Mouse (Mus musculus) right cerebral cortex, adult 18-20 months (tissue): ENCODE measurements around the gene Gdf7.

Experiments
- DNase-seq: peaks from one replicate; pipeline ENCODE4 v3.0.0; 2022; ENCODE audit warnings: mixed read lengths

Gdf7 gene

DNA sequence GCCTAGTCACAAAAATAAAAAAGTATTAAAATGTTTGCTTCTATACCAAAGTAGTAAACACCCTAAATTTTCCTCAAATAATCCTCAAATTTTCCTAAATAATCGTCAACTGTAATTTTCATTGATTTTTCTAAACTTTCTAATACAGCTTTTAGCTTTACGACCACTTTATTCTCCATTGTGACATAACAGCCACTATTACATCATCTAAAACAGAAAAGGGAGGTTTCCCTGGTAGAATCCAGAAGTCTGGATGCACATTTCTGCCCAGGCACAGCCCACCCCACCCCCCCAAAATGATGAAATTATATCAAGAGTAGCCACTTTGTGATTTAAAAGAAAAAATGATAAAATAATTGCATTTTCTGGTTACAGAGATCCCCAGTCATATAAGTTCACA is 5.6 kb downstream of the Gdf7 start:
- no peak for DNase-seq

DNA sequence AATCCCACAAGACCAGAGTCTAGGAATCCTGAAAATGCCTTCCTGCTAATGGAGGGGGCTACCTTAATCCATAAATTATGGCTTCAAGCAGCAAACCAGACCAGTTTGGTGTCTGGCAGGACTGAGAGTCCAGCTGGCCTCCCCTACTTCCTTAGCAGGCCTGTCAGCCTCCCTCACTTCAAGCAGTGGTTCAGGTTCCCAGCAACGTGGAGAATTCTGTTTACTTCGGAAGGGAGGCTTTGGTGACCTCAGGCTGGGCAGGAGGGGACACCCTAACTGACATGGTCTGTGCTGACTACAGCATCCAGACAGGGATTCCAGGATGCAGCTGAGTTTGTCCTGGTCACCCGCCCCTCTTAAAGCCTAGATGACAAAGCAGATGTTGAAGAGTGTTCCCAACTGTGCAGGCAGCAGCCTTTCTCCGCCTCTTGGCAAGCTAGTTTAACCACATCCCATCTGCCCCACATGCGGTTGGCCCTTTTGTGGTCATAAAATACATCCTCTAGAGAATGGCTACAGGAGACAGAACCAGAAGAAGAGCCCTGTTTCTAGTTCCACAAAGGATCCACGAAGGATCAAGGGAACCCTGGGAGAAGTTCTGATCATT is 6.3 kb downstream of the Gdf7 start:
- no peak for DNase-seq

DNA sequence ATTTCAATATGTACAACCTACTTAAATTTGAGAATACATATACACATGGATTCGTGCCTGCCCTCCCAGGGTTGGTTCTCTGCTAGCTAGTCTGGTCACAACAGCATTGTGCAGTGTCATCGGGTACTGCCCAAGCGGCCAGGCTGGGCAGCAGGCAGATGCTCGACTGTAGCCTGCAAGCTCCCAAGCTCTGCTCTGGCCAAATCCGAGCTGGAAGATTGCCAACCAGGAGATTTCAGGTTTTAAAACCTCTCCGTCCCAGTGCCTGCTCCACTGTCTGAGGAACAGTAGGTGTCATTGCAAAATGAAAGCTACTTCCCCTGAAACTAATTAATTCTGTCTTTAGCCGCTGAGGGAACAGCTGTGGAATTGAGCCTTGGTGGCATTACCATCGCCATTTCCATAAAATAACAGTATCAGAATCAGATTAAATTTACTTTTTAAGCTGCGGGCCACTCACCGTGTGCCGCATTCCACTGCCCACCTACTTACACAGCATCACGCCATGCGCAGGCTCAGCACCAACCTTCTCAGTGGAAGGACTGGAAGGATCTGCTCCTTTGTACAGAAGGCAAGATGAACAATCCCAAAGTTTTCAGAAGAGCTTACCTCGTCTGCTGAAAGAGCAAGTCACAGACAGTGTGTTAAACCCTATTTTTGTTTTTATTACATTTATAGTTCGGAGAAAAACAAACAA is 10.4 kb downstream of the Gdf7 start:
- peak; percentile 32 for DNase-seq

DNA sequence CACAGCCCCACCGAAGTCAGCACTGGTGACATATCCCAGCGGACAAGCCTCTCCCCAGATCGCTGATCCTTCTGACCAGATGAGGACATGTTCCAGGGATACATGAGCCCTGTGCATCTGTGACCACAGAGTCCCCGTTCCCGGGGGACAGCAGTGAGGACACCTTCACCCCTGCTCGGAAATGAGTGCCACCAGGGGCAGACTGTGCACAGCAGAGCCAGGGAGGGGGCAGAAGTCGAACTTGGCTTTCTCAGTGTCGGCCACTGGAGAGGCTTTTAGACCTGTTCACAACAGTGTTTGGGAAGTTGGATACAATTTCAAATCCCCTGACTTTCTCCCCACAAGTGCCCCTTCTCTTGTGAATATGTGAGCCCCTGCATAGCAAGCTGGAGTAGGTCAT is 12.3 kb downstream of the Gdf7 start:
- no peak for DNase-seq

DNA sequence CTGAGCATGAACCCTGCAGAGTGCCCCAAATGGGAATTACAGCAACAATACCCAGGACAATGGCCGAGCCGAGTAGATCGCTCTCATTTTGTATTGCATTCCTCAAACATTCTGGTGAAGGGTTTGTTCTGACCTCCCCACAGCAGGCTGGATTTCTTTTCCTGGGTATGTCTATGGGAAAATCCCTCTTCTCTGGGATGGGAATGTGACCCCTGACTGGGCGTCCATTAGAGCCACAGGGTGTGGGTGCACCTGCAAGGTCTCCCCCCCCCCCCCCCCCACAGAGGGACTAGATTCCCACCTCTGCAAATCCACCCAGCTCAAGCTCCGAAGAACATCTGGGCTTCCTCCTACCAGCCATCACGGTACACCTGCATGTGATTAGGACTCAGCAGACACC is 12.7 kb downstream of the Gdf7 start:
- no peak for DNase-seq

DNA sequence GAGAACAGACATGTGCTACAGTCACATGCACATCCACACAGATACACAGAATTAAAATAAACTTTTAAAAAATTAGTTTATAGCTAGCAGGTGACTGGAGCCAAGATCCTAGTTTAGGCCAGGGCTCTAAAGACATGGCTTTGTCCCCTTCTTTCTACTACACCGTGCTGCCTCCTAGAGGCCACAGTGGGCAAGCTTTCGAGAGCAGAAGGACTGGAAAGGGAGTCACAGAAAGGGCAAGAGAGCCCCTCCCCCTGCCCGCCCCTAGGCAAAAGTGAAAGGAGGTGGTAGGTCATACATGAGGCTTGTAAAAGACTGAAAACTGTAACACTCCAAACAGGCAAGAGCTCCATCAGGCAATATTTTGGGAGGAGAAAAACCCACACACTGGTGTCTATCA is 13.8 kb downstream of the Gdf7 start:
- no peak for DNase-seq

DNA sequence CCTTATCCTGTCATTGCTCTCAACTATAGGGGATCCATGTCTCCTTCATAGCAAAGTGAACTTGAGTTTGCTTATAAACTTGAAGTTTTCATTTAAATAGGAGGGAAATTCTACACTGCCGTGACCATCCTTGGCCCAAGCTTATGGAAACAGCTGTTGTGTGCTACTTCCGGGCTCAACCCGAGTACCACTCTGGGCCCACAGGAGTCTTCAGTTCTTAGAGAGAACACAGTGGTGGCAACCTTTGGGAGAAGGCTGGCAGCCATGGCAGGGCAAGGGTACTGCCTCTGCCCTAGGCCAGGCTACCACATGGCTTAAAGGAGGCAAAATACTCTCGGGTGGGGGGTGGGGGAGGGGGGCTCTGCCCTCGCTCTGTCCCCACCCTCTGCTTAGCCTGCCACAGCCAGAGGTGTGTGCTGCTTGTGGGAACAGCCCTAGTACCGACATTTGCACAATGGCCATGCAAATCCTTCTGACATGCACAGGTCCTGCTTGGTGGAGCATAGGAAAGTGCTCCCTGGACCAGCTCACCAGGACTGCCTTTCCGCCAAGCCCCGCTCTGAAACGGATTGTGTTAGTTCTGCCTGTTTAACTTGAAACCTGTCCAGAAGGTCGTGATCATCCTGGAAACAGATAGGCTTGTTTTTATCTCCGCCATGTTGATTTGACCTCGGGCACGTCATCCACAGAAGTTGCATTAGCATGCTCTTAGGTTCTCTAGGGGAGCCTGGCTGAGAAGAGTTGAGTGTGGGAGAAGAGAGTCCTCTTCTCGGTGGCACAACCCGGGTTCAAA is 20.3 kb downstream of the Gdf7 start:
- no peak for DNase-seq

DNA sequence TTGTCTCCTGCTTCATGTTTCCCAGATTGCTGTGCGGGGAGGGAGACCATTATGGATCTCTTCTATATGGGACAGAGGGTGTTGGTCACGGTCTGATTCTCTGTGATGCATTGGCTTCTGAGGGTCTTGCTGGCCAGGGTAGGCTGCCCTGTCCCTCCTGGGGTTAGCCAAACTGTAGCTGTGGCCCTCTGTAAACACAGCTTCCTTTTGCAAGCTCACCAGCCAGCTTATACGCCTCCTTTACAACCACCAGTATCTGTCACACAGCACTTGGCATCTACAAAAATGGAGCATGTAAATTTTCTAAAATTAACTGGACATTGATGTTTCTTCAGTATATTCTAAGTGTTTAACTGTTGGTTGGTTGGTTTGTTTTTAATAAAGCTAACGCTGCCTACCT is 26.3 kb downstream of the Gdf7 start:
- DNase-seq: no peak

DNA sequence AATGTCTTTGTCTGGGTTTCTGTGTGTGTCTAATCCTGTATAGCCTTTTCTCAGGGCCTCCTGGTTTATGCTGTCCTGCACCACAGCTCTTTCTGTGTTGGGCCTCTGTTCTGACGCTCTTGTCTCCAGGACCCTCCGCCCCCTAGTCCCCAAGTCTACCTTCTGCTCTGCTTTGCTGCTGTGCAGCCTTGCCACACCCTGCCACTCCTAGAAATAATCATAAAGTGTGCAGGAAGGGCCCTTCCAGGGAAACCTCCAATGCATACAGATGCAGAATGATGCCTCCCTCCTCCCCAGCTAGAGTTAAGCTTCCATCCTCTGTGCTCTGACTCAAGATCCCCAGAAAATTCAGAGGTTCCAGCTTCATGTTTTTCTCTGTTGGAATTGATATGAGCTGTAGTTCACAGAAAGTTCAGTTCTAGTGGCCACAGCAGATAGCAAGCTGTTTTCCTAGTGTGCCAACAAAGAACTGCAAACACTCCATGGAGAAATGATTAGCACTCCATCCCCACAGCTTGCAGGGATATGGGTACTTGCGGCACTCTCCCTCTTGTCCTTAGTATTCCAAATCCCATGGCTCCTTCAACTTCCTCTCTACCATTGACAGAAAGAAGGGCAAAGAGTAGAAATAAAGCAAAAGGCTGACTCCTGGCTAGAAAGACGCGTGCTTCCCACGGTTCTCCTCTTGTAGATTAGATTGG is 28.1 kb downstream of the Gdf7 start:
- DNase-seq: no peak

DNA sequence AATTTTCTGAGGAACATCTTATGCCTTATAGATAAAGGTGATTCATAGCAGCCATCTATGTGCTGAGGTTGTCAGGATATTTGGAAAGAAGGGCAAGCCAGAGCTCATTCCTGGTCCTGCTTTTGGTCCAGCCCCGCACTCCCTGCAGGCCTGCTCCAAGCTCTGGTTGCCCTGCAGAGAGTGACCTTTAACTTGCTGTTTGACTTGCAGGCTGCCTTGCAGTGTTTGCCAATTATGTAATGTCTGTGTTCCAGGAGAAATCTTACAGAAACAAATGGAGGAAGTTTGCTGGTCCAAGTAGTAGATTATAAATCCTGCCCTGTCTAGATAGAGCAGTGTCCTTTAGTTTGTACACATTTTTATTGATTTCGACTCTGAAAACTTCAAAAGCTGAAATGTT is 30.3 kb downstream of the Gdf7 start:
- no peak for DNase-seq

DNA sequence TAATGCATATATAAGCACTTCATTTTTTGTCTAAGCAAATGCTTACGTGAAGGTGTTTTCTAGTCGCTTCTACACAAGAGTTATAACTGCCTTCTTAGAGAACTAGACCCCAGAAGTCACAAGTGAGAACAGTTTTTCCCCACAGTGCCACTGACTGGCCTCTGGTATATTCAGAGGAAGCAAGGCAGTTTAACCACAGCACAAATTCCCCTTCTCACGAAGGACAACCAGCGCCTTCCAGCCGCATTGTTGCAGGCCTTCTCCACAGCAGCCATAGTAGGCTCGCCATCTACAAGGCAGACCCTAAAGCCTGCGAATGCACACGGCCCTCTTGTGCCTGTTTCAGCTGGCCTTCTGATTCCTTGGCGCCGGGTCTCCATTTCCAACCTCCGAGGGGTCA is 32.1 kb downstream of the Gdf7 start:
- no peak for DNase-seq

DNA sequence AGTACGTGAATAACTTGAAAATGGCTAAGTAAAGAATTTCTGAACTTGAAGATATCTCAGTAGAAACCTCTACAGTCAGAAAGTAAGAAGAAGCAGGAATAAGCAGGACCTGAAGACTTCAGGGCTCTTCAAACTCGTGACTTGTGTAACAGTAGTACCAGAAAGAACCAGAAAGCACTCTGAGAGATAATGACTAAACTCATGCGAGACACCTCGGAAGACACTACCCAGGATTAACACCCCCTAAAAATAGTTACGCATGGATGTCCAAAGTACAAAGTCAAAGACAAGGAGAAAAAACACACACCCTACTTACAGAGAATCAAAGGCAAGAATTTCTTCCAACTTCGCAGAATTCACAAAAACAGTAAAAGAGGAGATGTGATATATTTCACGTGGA is 35.4 kb downstream of the Gdf7 start:
- no peak for DNase-seq

DNA sequence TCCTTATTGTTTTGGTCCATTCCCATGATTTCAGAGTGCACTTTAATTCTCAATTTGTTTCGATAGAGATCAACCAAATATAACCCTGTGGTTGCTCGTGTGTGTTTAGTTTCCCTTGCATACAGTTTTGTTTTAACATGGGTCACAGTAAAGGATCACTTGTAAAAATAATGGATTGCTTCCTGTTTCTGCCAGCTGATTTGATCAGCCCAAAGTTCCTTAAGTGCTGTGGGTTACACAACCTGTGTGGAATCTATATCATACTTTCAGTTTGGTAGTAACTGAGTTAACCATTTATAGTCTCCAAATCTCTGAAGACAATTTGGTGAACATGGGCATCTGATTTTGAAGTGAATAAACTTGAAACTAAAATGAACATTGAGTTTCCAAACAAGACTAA is 41.5 kb downstream of the Gdf7 start:
- DNase-seq: no peak
